Mouse (Mus musculus) lung, embryonic 16.5 days (tissue): ENCODE data around the gene Nol4l. TPM values are rescaled to one million over a fixed set of nuclear protein-coding genes. Genes with fewer than 3 reads are reported as not detected.

ENCODE experiments used
- ATAC-seq: fragments of 200-750 bp; cut with Nextera tagmentation; 2 replicates; pipeline ENCODE4 v1.8.0; 2017; ENCODE audit warnings: low read depth, mild to moderate bottlenecking, moderate library complexity
- H3K27ac ChIP-seq: fragments of 300-500 bp; sonication (generic); 2 replicates; pipeline ENCODE4 v1.5.1; 2014; ENCODE audit warnings: mild to moderate bottlenecking, control low read depth, low read length
- H3K27me3 ChIP-seq: fragments of 300-500 bp; sonication (generic); 2 replicates; pipeline ENCODE4 v1.6.1; 2014; ENCODE audit warnings: low read depth, low read length, mixed read lengths; ENCODE audit not compliant: control insufficient read depth, insufficient read depth
- H3K36me3 ChIP-seq: fragments of 300-500 bp; sonication (generic); 2 replicates; pipeline ENCODE4 v1.6.1; 2014; ENCODE audit warnings: low read length; ENCODE audit not compliant: control insufficient read depth, insufficient read depth
- H3K4me1 ChIP-seq: fragments of 300-500 bp; sonication (generic); replicated peaks from 2 replicates; pipeline ENCODE4 v1.6.1; 2014; ENCODE audit warnings: low read length, mixed read lengths; ENCODE audit not compliant: control insufficient read depth, insufficient read depth
- H3K4me2 ChIP-seq: fragments of 300-500 bp; sonication (generic); 2 replicates; pipeline ENCODE4 v1.6.1; 2014; ENCODE audit warnings: low read depth, low read length, control low read depth
- H3K4me3 ChIP-seq: fragments of 300-500 bp; sonication (generic); 2 replicates; pipeline ENCODE4 v1.5.1; 2014; ENCODE audit warnings: mild to moderate bottlenecking, low read length, control low read depth
- H3K9ac ChIP-seq: fragments of 300-500 bp; sonication (generic); 2 replicates; pipeline ENCODE4 v1.6.1; 2014; ENCODE audit warnings: low read length, control low read depth
- H3K9me3 ChIP-seq: fragments of 300-500 bp; sonication (generic); 2 replicates; pipeline ENCODE4 v1.6.1; 2016; ENCODE audit warnings: low read length; ENCODE audit not compliant: control insufficient read depth
- WGBS: fragments of 180-500 bp; shearing (Covaris S2); extraction: QIAGEN DNeasy Blood & Tissue Kit; methylation state at CpG from one replicate; pipeline ENCODE4 v1.1.7; 2014; 5-methylcytosine and 5-hydroxymethylcytosine counted together
- polyA plus RNA-seq: library from polyadenylated mRNA; unstranded; fragments of >200 nt; fragmentation: Nextera tagmentation; extraction: Ambion mirVana; gene quantifications from 2 replicates; pipeline ENCODE4 v1.2.1, GENCODE M21; 2015

Nol4l gene
- polyA plus RNA-seq, 1 experiment from 2014 or later = 8.9 TPM

GRCm38 (mm10) chr2:153560664-153561541, 31.1 kb upstream of the Nol4l start:
- Histone ChIP-seq H3K27ac (peak overlapping the region; percentile 61), H3K36me3 (no peaks in the 10 kb centered on the region), H3K9me3 (no peaks in the 10 kb centered on the region), H3K4me1 (peaks cover 18% of the 10 kb centered on the region), H3K27me3 (no peaks in the 10 kb centered on the region), H3K4me2 (peak overlapping the region; percentile 50), H3K4me3 (peak overlapping the region; percentile 26), H3K9ac (peak overlapping the region; percentile 49)
- 5% methylated on average over 19 of the region's 21 CpGs for WGBS
- peak; percentile 70 for ATAC-seq

GRCm38 (mm10) chr2:153559613-153560152, 29.9 kb upstream of the Nol4l start:
- peaks cover 18% of the 10 kb centered on the region for H3K4me1 ChIP-seq
- no peaks in the 10 kb centered on the region for H3K36me3 ChIP-seq
- no peak overlapping the region for H3K27ac ChIP-seq
- no peak overlapping the region for H3K4me3 ChIP-seq
- no peak overlapping the region for H3K9ac ChIP-seq
- no peaks in the 10 kb centered on the region for H3K9me3 ChIP-seq
- H3K27me3 ChIP-seq = no peaks in the 10 kb centered on the region
- no peak for ATAC-seq
- no peak overlapping the region for H3K4me2 ChIP-seq
- 46% methylated on average over 8 of the region's 8 CpGs for WGBS

GRCm38 (mm10) chr2:153558464-153558863, 28.7 kb upstream of the Nol4l start:
- ATAC-seq = no peak
- Histone ChIP-seq H3K9me3 (no peaks in the 10 kb centered on the region), H3K9ac (no peak overlapping the region), H3K4me1 (peaks cover 18% of the 10 kb centered on the region), H3K4me3 (no peak overlapping the region), H3K27me3 (no peaks in the 10 kb centered on the region), H3K4me2 (no peak overlapping the region), H3K27ac (no peak overlapping the region), H3K36me3 (no peaks in the 10 kb centered on the region)
- WGBS = 58% methylated on average over 6 of the region's 6 CpGs

- ATAC-seq = no peak
- no peak overlapping the region for H3K4me2 ChIP-seq
- H3K4me3 ChIP-seq = no peak overlapping the region
- 56% methylated on average over 4 of the region's 4 CpGs for WGBS
- no peak overlapping the region for H3K9ac ChIP-seq
- H3K4me1 ChIP-seq = peaks cover 18% of the 10 kb centered on the region
- H3K36me3 ChIP-seq = no peaks in the 10 kb centered on the region
- H3K27me3 ChIP-seq = no peaks in the 10 kb centered on the region
- no peaks in the 10 kb centered on the region for H3K9me3 ChIP-seq
- H3K27ac ChIP-seq = no peak overlapping the region
Measured at GRCm38 (mm10) chr2:153557259-153557658, 27.5 kb upstream of the Nol4l start.

- Histone ChIP-seq H3K27me3 (no peaks in the 10 kb centered on the region), H3K9me3 (no peaks in the 10 kb centered on the region), H3K4me1 (peaks cover 13% of the 10 kb centered on the region), H3K4me2 (no peak overlapping the region), H3K4me3 (no peak overlapping the region), H3K9ac (no peak overlapping the region), H3K36me3 (no peaks in the 10 kb centered on the region), H3K27ac (no peak overlapping the region)
- 44% methylated on average over 9 of the region's 9 CpGs for WGBS
- no peak for ATAC-seq
Measured at GRCm38 (mm10) chr2:153556208-153556607, 26.4 kb upstream of the Nol4l start.

GRCm38 (mm10) chr2:153554543-153554942, 24.8 kb upstream of the Nol4l start:
- no peak overlapping the region for H3K4me2 ChIP-seq
- no peaks in the 10 kb centered on the region for H3K27me3 ChIP-seq
- ATAC-seq = no peak
- WGBS = 76% methylated on average over 7 of the region's 7 CpGs
- H3K36me3 ChIP-seq = no peaks in the 10 kb centered on the region
- H3K27ac ChIP-seq = no peak overlapping the region
- H3K9me3 ChIP-seq = no peaks in the 10 kb centered on the region
- no peak overlapping the region for H3K9ac ChIP-seq
- no peaks in the 10 kb centered on the region for H3K4me1 ChIP-seq
- H3K4me3 ChIP-seq = no peak overlapping the region

GRCm38 (mm10) chr2:153549486-153549885, 19.7 kb upstream of the Nol4l start:
- Histone ChIP-seq H3K4me3 (no peak overlapping the region), H3K9ac (no peak overlapping the region), H3K27ac (no peak overlapping the region), H3K4me2 (no peak overlapping the region), H3K9me3 (no peaks in the 10 kb centered on the region), H3K36me3 (no peaks in the 10 kb centered on the region), H3K27me3 (no peaks in the 10 kb centered on the region), H3K4me1 (0 out of 2 replicates have a peak, but pooled peaks cover 4% of the 10 kb centered on the region)
- WGBS = 63% methylated on average over 8 of the region's 8 CpGs
- ATAC-seq = 0 out of 2 replicates have a peak, but pooled peaks have one; percentile 37

GRCm38 (mm10) chr2:153548221-153548923, 18.6 kb upstream of the Nol4l start:
- Histone ChIP-seq H3K36me3 (no peaks in the 10 kb centered on the region), H3K9ac (no peak overlapping the region), H3K27me3 (no peaks in the 10 kb centered on the region), H3K4me3 (no peak overlapping the region), H3K4me2 (no peak overlapping the region), H3K4me1 (0 out of 2 replicates have a peak, but pooled peaks cover 4% of the 10 kb centered on the region), H3K9me3 (no peaks in the 10 kb centered on the region), H3K27ac (no peak overlapping the region)
- 24% methylated on average over 14 of the region's 14 CpGs for WGBS
- ATAC-seq = no peak

GRCm38 (mm10) chr2:153547633-153548032, 17.9 kb upstream of the Nol4l start:
- no peak overlapping the region for H3K9ac ChIP-seq
- no peaks in the 10 kb centered on the region for H3K9me3 ChIP-seq
- H3K4me2 ChIP-seq = no peak overlapping the region
- H3K36me3 ChIP-seq = no peaks in the 10 kb centered on the region
- WGBS = 56% methylated on average over 3 of the region's 3 CpGs
- H3K27me3 ChIP-seq = no peaks in the 10 kb centered on the region
- H3K4me3 ChIP-seq = no peak overlapping the region
- H3K4me1 ChIP-seq = 0 out of 2 replicates have a peak, but pooled peaks cover 4% of the 10 kb centered on the region
- no peak for ATAC-seq
- H3K27ac ChIP-seq = no peak overlapping the region
